8 mouse cellular contexts compared by ENCODE assay signal in the genomic region with DNA sequence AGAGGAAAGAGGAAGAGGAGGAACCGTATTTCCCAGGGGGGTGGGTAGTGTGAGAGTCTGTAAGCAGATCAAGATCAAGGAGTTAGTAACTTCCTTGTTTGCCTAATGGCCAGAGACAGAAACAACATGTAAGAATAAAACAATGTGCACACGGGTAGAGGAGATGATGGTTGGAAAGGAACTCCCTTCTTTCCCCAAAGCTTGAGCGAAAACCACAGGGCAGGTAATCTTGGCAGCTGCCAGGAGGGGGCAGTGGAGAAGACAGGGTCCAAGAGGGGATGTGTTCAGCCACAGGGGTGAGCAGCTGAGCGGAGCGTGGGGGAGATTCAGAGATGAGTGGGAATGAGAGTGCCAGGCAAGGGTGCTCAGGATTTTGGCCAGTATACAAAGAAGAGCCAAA. TPM values are rescaled to one million over a fixed set of nuclear protein-coding genes. Genes with fewer than 3 reads are reported as not detected.
DNase-seq lines count a peak whose midpoint lies in the region; ATAC-seq and TF ChIP-seq lines count a peak whose summit lies in the region.
"Had no signal": no experiment of that assay in that cellular context is flagged by ENCODE, and none has a peak within 500 bp of the region (broad histone marks: within the 10 kb centered on the region; RNA-seq: fewer than 3 reads in every experiment).

No protein-coding gene starts in this region.

- no peak overlapping the region for H3K4me2 ChIP-seq in liver, embryonic 13.5 days

- WGBS in liver, embryonic 13.5 days (ENCODE audit: insufficient replicate concordance), result 75% methylated on average over 5 of the region's 5 CpGs

- peaks cover 54% of the 10 kb centered on the region for H3K4me1 ChIP-seq in E14TG2a.4 (replicated peaks; ENCODE audit: low read depth, low read length)
- no peaks in the 10 kb centered on the region for H3K4me1 ChIP-seq in liver, embryonic 13.5 days (replicated peaks)

- no peaks in the 10 kb centered on the region for H3K9me3 ChIP-seq in E14TG2a.4 (ENCODE audit: low read length)
- no peaks in the 10 kb centered on the region for H3K9me3 ChIP-seq in liver, embryonic 13.5 days (replicated peaks)

- H3K9ac ChIP-seq in liver, embryonic 13.5 days, result no peak overlapping the region

- peak; percentile 68 for TF ChIP-seq CTCF in E14TG2a.4 (conservative IDR thresholded peaks at IDR 0.05; ENCODE audit: low read length)

- DNase-seq in kidney, adult 9 months, result peak; percentile 25
- no peak for DNase-seq in kidney, adult 18-20 months
- DNase-seq in adrenal gland, postnatal 25 days, result peak; percentile 24
- peak; percentile 6 for DNase-seq in liver, embryonic 13.5 days
- peak; percentile 19 to 32 for DNase-seq in spleen, postnatal 36 days (ENCODE audit: low spot score in 2 of 2)
- DNase-seq in gastrocnemius, postnatal 25 days, result no peak

- ATAC-seq in liver, embryonic 13.5 days (ENCODE audit: low read depth), result no peak

- no peak overlapping the region for H3K27ac ChIP-seq in liver, embryonic 13.5 days

- H3K36me3 ChIP-seq in E14TG2a.4 (ENCODE audit: insufficient read depth, low read length), result peaks cover 89% of the 10 kb centered on the region
- H3K36me3 ChIP-seq in liver, embryonic 13.5 days, result peaks cover 91% of the 10 kb centered on the region

- no peak overlapping the region for H3K4me3 ChIP-seq in E14TG2a.4 (replicated peaks; ENCODE audit: low read length)
- H3K4me3 ChIP-seq in liver, embryonic 13.5 days (replicated peaks), result no peak overlapping the region
- H3K4me3 ChIP-seq: myocyte had no signal

- no peaks in the 10 kb centered on the region for H3K27me3 ChIP-seq in E14TG2a.4 (ENCODE audit: insufficient read depth, low read length)
- H3K27me3 ChIP-seq in liver, embryonic 13.5 days, result no peaks in the 10 kb centered on the region

RNA-seq across cellular contexts. Expression of gene Kcmf1, which starts 48.1 kb away (rescaled TPM):
- total RNA-seq in adrenal gland, postnatal 25 days (2021), result 81.8 and 83.5 TPM in 2 replicates
- polyA plus RNA-seq in liver, embryonic 13.5 days (2015; fragmentation: Nextera tagmentation; extraction: Ambion mirVana), result 32.6 and 33.4 TPM in 2 replicates
- 100 to 1,000 TPM; 128 to 136 TPM for total RNA-seq in gastrocnemius, postnatal 25 days (2021)

Comparison
In these comparisons a context has a peak if more than half of its experiments do, and no peak if none do; other contexts are left out.
1. DNase-seq: peak in kidney, adult 9 months (single experiment), adrenal gland, postnatal 25 days (single experiment), liver, embryonic 13.5 days (single experiment) and spleen, postnatal 36 days (2 of 2); none in kidney, adult 18-20 months (single experiment) and gastrocnemius, postnatal 25 days (single experiment).